Mouse (Mus musculus) CD8-positive naive resting alpha-beta T cell, adult 57 days (primary cell): Measurements from ENCODE around the gene Lnx1. TPM values are rescaled to one million over a fixed set of nuclear protein-coding genes. Genes with fewer than 3 reads are reported as not detected.

Experiments
- total RNA-seq: library from RNA; stranded (reverse); gene quantifications from one replicate; pipeline ENCODE4 v1.2.4, GENCODE M21; 2023

Gene Lnx1
- not detected for total RNA-seq

DNA sequence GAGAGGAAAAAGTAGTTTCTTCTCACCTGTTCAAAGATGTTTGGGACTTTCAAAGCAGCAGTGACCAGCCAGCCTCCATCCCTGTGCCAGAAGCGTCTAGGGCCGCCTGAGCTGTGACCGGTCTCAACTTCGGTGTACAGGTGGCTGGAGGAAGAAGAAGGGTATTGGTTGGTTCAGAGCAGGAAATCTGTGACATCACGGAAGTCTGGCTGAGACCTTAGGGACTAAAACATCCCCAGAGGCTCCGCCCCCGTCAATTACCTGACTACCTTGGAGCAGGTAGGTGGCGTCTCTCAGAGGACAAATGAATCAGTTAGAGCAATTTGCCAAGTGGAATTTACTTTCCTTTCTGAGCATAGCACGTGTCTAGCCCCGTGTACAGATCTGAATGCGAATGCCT, at the start of gene Lnx1:
Lnx1 (minus strand) TSS at position 147 of the 400 bp plus-strand sequence.

Other genes starting within 250 kb of the Lnx1 start
- 54.4 TPM for gene Scfd2, start 171.2 kb downstream of the Lnx1 start, total RNA-seq
- gene Fip1l1, start 167.5 kb downstream of the Lnx1 start, total RNA-seq, result 123 TPM